Mouse (Mus musculus): ENCODE measurements around the gene Rbm42.

The Rbm42 gene

GRCm38 (mm10) chr7:30649591-30650540 lies at the start of gene Rbm42:
Rbm42 (minus strand) TSS chr7:30650317.
- peak; percentile 95 to 99 for DNase-seq (ENCODE audit: low spot score in 2 of 2)

DNA sequence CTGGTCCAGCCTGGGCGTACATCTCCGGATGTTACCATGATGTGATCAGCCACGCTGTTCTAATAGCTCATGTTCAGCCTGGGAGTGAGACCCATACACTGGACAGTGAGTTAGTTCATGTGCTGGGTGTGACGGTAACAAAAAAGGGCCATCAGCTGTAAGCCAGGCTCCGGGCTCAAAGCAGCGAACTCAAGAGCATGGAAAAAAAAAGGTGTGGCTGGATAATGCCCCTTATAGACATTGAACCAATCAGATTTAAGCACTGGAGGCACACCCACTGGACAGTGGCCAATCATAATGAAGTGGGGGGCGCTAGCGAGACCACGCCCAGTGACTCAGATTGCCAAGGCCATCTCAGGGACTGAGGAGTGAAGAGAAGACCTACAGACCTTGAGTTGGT lies 48.5 kb upstream of the Rbm42 start, which contains the start of gene 2200002J24Rik:
Gene 2200002J24Rik (plus strand): TSS at position 338 of the 400 bp plus-strand sequence.
- DNase-seq (ENCODE audit: low spot score in 2 of 2) = peak in 1 of 2 experiments; percentile 48

- DNase-seq (ENCODE audit: low spot score in 2 of 2) = peak in 1 of 2 experiments; percentile 51
Measured at GRCm38 (mm10) chr7:30698101-30698500, 48.0 kb upstream of the Rbm42 start.

GRCm38 (mm10) chr7:30688325-30688724 lies 38.2 kb upstream of the Rbm42 start:
- no peak for DNase-seq (ENCODE audit: low spot score in 2 of 2)

DNA sequence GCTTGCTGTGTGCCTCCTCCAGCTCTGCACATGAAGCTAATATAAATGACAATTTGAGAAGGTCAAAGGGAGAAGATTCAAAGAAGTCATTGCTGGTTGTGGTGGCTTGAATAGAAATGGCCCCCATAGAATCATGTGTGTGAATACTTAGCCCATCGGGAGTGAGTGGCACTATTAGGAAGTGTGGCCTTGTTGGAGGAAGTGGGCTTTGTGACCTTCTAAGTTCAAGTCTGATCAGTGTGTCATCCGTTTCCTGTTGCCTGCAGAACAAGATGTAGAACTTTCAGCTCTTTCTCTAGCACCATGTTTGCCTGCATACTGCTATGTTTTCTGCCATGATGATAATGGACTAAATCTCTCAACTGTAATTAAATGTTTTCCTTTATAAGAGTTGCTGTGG lies 33.3 kb upstream of the Rbm42 start:
- no peak for DNase-seq (ENCODE audit: low spot score in 2 of 2)

- DNase-seq (ENCODE audit: low spot score in 2 of 2) = no peak
Measured at GRCm38 (mm10) chr7:30681897-30682296, 31.8 kb upstream of the Rbm42 start.

- DNase-seq (ENCODE audit: low spot score in 2 of 2) = no peak
Measured at GRCm38 (mm10) chr7:30678263-30678975, 28.3 kb upstream of the Rbm42 start.

- DNase-seq (ENCODE audit: low spot score in 2 of 2) = no peak
Measured at GRCm38 (mm10) chr7:30671480-30671879, 21.4 kb upstream of the Rbm42 start, which contains the start of gene Pmis2. Pmis2 (minus strand) TSS chr7:30671605.

- DNase-seq (ENCODE audit: low spot score in 2 of 2) = no peak
Measured at GRCm38 (mm10) chr7:30669229-30669628, 19.1 kb upstream of the Rbm42 start.

DNA sequence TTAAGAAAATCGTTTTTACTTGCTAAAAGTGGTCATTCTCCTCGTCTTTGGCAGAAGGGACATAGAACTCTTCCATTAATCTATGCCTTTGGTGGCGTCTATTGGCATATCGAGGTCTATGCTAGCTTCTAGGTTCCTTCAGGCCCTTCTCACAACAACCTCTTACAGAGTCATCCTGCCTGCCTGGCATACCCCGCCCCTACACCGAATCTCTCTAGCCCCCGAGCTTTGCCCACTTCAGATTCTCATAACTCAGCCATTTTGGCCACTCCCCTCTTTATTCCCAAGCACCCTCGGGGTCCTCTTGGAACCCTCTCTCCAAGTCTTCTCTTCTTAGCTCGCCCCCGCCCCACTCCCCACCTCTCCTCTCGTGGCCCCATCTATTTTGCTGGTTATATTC lies 15.2 kb upstream of the Rbm42 start:
- DNase-seq (ENCODE audit: low spot score in 2 of 2) = peak in 1 of 2 experiments; percentile 18

DNA sequence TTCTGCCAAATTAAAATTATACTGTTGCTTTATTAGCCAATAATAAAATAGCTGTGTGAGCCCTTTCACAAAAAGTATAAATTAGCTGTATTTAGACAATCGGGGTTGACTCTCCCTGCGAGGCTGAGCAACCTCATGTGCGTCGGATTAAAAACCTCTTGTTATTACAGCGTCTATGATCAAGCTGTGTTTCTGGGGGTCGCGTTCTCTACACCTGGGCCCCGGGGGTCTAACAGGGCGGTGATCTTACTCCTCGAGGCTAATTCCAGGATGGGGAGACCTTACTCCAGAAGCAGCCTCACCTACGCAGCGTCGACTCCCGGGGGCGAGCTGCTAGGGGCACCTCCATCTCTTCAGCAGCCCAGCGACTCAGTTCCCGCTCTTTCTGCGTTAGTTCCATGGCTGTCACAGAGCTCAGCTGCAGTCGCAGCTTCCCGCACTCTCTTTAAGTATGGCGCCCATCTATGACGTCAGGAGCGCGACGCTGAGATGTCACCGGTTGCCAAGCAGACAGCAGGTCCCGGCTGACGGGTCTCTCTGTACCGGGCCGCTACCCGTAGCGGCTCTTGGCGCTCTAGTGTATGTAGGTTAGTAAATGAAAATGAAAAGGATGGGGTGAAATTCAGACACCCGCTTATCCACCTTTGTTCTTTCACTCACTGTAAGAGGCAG lies 14.5 kb upstream of the Rbm42 start, which contains the start of gene Haus5:
Gene Haus5 (minus strand): TSS at position 466 of the 672 bp plus-strand sequence.
- peak; percentile 89 to 94 for DNase-seq (ENCODE audit: low spot score in 2 of 2)

DNA sequence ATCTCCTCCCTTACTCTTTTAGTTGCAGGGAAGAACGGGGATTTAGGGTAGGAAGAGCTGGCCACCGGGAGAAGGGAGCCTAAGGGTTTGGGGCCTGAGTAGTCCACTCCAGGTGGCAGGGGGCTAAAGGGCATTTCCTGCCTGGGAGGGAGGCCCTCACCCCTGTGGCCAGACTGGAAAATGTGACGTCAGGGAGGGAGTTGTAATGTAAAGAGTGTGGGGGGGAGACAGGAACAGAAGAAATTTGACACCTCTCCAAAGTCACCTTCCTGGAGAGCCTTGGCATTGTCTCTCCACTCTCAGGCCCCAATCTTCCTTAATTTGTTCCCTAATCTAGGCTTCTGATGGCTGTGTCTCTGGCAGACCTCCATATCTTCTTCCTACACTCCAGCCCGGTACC lies 11.0 kb downstream of the Rbm42 start:
- DNase-seq (ENCODE audit: low spot score in 2 of 2) = no peak

DNA sequence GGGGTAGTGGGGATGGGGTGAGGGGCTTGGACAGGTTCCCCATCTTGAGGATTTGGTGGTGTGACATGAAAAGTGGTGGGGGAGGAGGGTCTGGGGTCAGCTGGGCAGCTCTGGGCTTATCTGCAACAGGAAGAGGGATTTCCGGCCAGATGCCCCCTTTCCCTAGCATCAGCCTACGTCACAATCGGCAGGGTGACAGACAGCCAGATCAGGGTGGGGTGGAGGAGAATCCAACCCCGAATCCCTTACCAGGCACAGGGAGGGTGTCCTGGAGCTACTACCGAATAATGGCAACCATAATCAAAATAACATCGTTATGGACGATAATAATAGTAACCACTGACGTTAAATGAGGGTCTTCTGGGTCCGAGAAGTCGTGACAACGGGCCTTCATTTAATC lies 13.7 kb downstream of the Rbm42 start:
- no peak for DNase-seq (ENCODE audit: low spot score in 2 of 2)

- no peak for DNase-seq (ENCODE audit: low spot score in 2 of 2)
Measured at GRCm38 (mm10) chr7:30635752-30636151, 14.4 kb downstream of the Rbm42 start, which contains the start of gene Etv2. Etv2 (minus strand) TSS chr7:30635852.

DNA sequence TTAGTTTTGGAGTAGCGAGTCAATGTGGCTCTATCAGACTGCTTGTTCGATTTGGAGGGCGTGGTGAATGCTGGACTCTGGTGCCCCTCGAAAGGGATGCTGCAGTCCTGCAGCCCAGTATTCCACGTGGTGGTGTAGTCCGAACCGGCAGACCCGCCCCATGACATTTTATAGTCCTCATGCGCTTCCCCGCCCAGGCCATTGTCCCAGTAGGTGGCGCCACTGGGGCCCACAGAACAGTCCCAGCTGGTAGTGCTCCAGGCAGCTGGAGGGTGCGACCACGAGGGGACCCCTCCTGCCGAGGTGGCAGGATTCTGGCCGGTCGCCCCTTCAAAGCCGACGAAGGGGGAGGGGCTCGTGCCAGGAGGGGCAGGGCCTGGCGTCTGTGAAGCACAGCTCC lies 15.5 kb downstream of the Rbm42 start:
- DNase-seq (ENCODE audit: low spot score in 2 of 2) = peak; percentile 38 to 82

- no peak for DNase-seq (ENCODE audit: low spot score in 2 of 2)
Measured at GRCm38 (mm10) chr7:30633762-30634412, 16.2 kb downstream of the Rbm42 start.

DNA sequence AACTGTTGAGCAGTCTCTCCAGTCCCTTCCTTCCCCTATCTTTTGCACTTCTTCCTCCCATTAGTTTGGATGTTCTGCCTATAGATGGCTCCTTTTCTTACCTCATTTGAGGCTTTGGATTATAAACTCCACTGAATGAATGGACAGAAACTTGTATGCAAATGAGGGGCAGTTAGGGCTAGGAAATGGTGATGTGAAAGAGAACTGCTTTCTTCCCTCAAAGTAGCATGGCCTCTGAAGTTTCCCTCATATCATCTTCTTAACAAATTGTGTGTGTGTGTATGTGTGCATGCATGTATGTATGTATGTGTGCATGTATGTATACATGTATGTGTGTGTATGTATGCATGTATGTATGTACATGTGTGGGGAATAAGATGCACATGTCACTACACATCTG lies 21.1 kb downstream of the Rbm42 start:
- no peak for DNase-seq (ENCODE audit: low spot score in 2 of 2)

GRCm38 (mm10) chr7:30626647-30627046 lies 23.5 kb downstream of the Rbm42 start:
- no peak for DNase-seq (ENCODE audit: low spot score in 2 of 2)

DNA sequence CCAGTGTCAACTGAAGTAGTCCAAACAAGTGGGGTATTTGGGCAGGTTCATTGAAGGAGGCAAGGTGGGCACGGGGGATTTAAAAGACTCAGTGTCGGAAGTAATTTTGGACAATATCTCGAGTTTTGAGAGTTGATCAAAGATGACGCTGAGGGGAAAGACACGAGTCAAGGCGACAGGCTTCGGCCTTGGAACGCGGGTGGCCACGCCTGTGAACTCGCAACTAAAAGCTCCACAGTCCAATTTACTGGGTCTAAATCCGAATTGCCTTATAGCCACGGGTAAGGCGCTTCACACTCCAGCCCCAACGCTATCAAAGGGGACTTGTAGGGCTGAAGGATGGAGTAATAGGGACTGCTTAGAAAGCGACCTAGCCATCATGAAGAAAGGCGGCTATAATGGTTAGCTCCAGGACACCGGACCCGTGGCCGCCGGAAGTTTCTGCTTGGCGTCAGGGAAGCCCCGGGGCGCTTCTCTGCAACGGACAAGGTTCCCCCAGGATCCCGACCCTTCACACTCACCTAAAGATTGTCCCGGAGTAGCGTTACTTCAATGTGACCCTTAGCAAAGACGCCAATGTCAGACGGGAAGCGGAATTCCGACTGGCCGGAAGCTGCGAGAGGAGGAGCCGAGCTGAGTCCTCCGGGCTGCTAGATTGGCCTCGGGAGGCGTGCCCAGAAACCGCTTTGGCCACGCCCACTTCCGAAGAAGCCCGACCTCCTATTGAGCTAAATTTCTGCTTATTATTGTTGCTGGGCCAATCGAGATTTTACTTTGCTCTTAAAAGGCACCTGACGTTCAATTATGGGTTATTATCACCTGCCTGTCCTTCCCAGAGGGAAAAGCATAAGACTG lies 24.4 kb downstream of the Rbm42 start, which contains the start of gene Cox6b1:
Gene Cox6b1 (minus strand): TSS at position 622 of the 855 bp plus-strand sequence.
- DNase-seq (ENCODE audit: low spot score in 2 of 2) = peak; percentile 77 to 92

DNA sequence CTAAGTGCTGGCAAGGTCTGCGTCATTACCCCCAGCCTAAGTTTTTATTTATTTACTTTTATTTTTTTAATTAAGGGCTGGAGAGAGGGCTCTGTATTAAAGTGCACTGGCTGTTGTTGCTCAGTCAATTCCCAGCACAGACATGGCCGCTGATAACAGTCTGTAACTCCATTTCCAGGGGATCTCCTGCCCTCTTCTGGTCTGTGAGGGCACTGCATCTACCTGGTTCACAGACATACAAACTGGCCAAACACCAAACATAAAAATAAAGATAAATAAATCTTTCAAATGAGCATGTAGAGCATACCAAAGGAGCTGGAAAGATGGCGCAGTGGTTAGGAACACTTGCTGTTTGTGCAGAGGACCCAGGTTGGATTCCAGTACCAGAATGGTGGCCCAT lies 30.9 kb downstream of the Rbm42 start:
- DNase-seq (ENCODE audit: low spot score in 2 of 2) = peak; percentile 22 to 67
